Mouse (Mus musculus): ENCODE data around the gene B230118H07Rik. TPM values are rescaled to one million over a fixed set of nuclear protein-coding genes. Genes with fewer than 3 reads are reported as not detected.

Gene B230118H07Rik
- polyA plus RNA-seq, 1 experiment, result 12.6 TPM

DNA sequence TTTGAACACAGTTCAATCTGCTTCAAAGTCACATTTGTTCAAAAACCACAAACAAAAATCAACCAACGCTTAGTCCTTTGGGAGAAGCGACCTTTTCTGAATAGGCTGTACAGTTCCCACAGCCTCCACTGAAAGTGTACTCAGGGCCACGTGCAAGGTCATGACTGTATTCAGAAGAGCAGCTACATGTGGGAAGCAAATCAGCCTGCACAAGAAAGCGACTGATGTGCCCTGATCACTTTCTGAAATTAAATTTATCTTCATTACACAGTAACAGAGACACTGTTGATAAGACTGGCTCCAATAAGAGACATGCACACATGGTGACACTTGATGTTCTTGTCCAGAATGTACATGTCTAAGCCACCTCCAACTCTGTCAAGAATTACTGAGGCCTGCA, 85.6 kb downstream of the B230118H07Rik start:
- no peak overlapping the region for H3K27ac ChIP-seq (ENCODE audit: insufficient read depth, low read depth, low read length)
- DNase-seq, result no peak
- no peaks in the 10 kb centered on the region for H3K27me3 ChIP-seq (replicated peaks; ENCODE audit: control insufficient read depth, insufficient read depth, low read length)
- no peaks in the 10 kb centered on the region for H3K4me1 ChIP-seq (ENCODE audit: control insufficient read depth, insufficient read depth, low read length)
- TF ChIP-seq CTCF (conservative IDR thresholded peaks at IDR 0.05; ENCODE audit: insufficient read depth, insufficient read length, low read depth, low read length), result no peak
- TF ChIP-seq POLR2A (IDR thresholded peaks at IDR 0.05; ENCODE audit: low read depth, low read length), result no peak
- WGBS, result 83% methylated on average over 4 of the region's 4 CpGs
- no peak overlapping the region for H3K4me3 ChIP-seq (ENCODE audit: insufficient read depth, low read depth, low read length)
- no peaks in the 10 kb centered on the region; the same call in 1 of the 2 replicates for H3K36me3 ChIP-seq (ENCODE audit: control insufficient read depth, insufficient read depth, low read length)

DNA sequence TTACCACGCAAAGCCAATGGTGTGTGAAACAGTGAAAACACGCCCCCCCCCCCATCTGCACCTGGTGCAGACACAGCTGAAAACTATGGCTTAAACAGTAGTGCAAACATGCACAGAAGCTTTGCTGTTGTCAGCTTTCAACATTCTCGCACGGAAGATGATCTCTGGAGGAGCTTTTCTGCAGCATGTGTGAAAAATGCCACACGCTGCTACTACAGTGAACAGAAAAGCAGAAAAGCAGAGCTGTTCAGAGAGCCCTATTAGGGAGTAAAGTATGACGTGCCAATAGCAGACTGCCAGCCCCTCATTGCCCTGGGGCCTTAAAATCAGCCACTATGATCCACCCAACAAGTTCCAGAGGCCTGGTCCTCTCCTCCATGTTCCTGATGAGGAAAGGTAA, 86.1 kb downstream of the B230118H07Rik start:
- Histone ChIP-seq H3K4me3 (ENCODE audit: insufficient read depth, low read depth, low read length) (no peak overlapping the region), H3K27me3 (replicated peaks; ENCODE audit: control insufficient read depth, insufficient read depth, low read length) (no peaks in the 10 kb centered on the region), H3K36me3 (ENCODE audit: control insufficient read depth, insufficient read depth, low read length) (no peaks in the 10 kb centered on the region; the same call in 1 of the 2 replicates), H3K4me1 (ENCODE audit: control insufficient read depth, insufficient read depth, low read length) (no peaks in the 10 kb centered on the region), H3K27ac (ENCODE audit: insufficient read depth, low read depth, low read length) (no peak overlapping the region)
- no peak for DNase-seq
- 71% methylated on average over 6 of the region's 6 CpGs for WGBS
- no peak for TF ChIP-seq POLR2A (IDR thresholded peaks at IDR 0.05; ENCODE audit: low read depth, low read length)
- no peak for TF ChIP-seq CTCF (conservative IDR thresholded peaks at IDR 0.05; ENCODE audit: insufficient read depth, insufficient read length, low read depth, low read length)

DNA sequence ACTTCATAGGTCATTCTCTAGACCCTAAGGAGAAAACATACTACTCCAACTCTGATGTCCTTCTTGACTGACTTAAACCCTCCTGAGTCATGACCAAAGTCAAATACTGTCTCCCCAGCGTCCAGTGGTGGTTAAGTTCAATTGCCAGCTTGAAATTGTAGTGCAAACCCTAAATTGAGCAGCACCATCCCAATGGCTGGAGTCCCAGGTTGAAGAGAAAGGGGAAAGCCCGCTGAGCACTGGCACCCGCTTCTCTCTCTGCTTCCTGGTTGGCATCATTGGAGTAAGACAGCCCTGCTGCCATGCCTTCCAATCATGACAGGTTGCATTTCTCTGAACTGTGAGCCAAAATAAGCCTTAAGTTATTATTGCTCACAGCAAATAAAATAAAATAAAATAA, 89.9 kb downstream of the B230118H07Rik start:
- H3K4me3 ChIP-seq (ENCODE audit: insufficient read depth, low read depth, low read length), result no peak overlapping the region
- peaks cover 3% of the 10 kb centered on the region; the same call in 1 of the 2 replicates for H3K4me1 ChIP-seq (ENCODE audit: control insufficient read depth, insufficient read depth, low read length)
- no peaks in the 10 kb centered on the region; the same call in 1 of the 2 replicates for H3K36me3 ChIP-seq (ENCODE audit: control insufficient read depth, insufficient read depth, low read length)
- no peak overlapping the region for H3K27ac ChIP-seq (ENCODE audit: insufficient read depth, low read depth, low read length)
- WGBS, result 95% methylated on average over 3 of the region's 3 CpGs
- no peak for DNase-seq
- no peak for TF ChIP-seq CTCF (conservative IDR thresholded peaks at IDR 0.05; ENCODE audit: insufficient read depth, insufficient read length, low read depth, low read length)
- TF ChIP-seq POLR2A (IDR thresholded peaks at IDR 0.05; ENCODE audit: low read depth, low read length), result no peak
- no peaks in the 10 kb centered on the region for H3K27me3 ChIP-seq (replicated peaks; ENCODE audit: control insufficient read depth, insufficient read depth, low read length)

DNA sequence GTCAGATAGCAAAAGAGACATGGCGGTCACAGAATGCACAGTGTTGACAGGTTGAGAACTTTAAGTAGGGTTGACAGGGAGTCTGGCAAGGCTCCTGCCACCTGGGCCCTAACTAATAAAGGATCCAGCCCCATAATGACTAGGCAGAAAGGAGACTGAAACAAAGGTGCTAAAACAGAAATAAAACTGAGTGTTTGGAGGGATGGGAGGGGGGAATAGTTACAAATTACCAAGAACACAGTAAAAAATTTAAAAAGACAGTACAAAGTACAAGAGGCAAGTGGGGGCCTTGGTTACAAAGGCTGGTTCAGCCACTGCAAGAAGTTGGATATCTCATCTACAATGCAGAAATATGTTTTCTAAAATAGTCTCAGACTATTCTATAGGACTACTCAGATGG, 93.4 kb downstream of the B230118H07Rik start:
- no peak overlapping the region for H3K4me3 ChIP-seq (ENCODE audit: insufficient read depth, low read depth, low read length)
- 64% methylated on average over 1 of the region's 1 CpGs for WGBS

DNA sequence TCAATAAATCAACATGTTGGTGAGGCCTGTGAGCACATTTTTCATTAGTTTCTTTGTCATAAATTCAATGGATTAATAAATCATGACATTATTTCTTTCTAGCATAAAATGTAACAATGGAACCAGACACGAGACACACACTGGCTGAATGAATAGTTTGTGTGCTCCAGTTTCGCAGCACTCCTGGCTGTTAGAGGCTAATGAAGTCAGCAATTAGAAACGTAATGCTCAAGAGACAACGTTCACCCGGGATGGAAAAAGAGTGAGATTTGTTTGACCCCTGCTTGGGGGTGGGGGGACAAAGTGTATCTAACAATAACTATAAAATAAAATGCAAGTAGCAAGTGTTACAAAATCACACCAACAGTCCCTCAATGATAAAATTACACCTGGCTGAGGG, 95.5 kb downstream of the B230118H07Rik start:
- 49% methylated on average over 5 of the region's 5 CpGs for WGBS
- no peak for DNase-seq
- H3K4me3 ChIP-seq (ENCODE audit: insufficient read depth, low read depth, low read length), result no peak overlapping the region
- TF ChIP-seq CTCF (conservative IDR thresholded peaks at IDR 0.05; ENCODE audit: insufficient read depth, insufficient read length, low read depth, low read length) (no peak), POLR2A (IDR thresholded peaks at IDR 0.05; ENCODE audit: low read depth, low read length) (no peak)
- H3K27me3 ChIP-seq (replicated peaks; ENCODE audit: control insufficient read depth, insufficient read depth, low read length), result no peaks in the 10 kb centered on the region
- peaks cover 3% of the 10 kb centered on the region; the same call in 1 of the 2 replicates for H3K4me1 ChIP-seq (ENCODE audit: control insufficient read depth, insufficient read depth, low read length)
- H3K36me3 ChIP-seq (ENCODE audit: control insufficient read depth, insufficient read depth, low read length), result no peaks in the 10 kb centered on the region
- H3K27ac ChIP-seq (ENCODE audit: insufficient read depth, low read depth, low read length), result no peak overlapping the region

More for the DNA sequence above, 93.4 kb downstream of the B230118H07Rik start:
- no peaks in the 10 kb centered on the region; the same call in 1 of the 2 replicates for H3K36me3 ChIP-seq (ENCODE audit: control insufficient read depth, insufficient read depth, low read length)
- peaks cover 3% of the 10 kb centered on the region; the same call in 1 of the 2 replicates for H3K4me1 ChIP-seq (ENCODE audit: control insufficient read depth, insufficient read depth, low read length)
- no peaks in the 10 kb centered on the region for H3K27me3 ChIP-seq (replicated peaks; ENCODE audit: control insufficient read depth, insufficient read depth, low read length)
- DNase-seq, result peak; percentile 67
- peak overlapping the region; percentile 47 for H3K27ac ChIP-seq (ENCODE audit: insufficient read depth, low read depth, low read length)
- TF ChIP-seq CTCF (conservative IDR thresholded peaks at IDR 0.05; ENCODE audit: insufficient read depth, insufficient read length, low read depth, low read length), result no peak
- TF ChIP-seq POLR2A (IDR thresholded peaks at IDR 0.05; ENCODE audit: low read depth, low read length), result no peak

DNA sequence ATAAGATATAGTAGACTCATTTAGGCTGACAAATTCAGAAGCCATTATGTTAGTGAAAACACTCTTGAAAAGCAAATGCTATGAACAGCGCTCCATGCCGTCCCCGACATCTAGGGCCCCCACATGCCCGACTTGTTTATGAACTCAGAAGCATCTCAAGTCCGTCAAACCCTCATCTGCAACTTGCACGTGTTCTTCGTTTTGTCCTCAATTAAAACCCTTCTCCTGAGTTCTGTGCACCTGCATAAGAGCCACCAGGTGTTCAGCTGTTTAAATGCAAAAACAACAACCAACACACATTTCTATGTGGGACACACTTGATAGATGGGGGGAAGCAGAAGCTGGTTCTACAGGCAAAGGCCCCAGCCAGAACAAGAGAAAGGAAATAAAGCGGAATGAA, 97.0 kb downstream of the B230118H07Rik start:
- H3K4me3 ChIP-seq (ENCODE audit: insufficient read depth, low read depth, low read length), result no peak overlapping the region
- no peaks in the 10 kb centered on the region for H3K27me3 ChIP-seq (replicated peaks; ENCODE audit: control insufficient read depth, insufficient read depth, low read length)
- no peaks in the 10 kb centered on the region for H3K36me3 ChIP-seq (ENCODE audit: control insufficient read depth, insufficient read depth, low read length)
- DNase-seq, result no peak
- peaks cover 3% of the 10 kb centered on the region; the same call in 1 of the 2 replicates for H3K4me1 ChIP-seq (ENCODE audit: control insufficient read depth, insufficient read depth, low read length)
- no peak overlapping the region for H3K27ac ChIP-seq (ENCODE audit: insufficient read depth, low read depth, low read length)
- 89% methylated on average over 8 of the region's 8 CpGs for WGBS
- TF ChIP-seq POLR2A (IDR thresholded peaks at IDR 0.05; ENCODE audit: low read depth, low read length) (no peak), CTCF (conservative IDR thresholded peaks at IDR 0.05; ENCODE audit: insufficient read depth, insufficient read length, low read depth, low read length) (no peak)

DNA sequence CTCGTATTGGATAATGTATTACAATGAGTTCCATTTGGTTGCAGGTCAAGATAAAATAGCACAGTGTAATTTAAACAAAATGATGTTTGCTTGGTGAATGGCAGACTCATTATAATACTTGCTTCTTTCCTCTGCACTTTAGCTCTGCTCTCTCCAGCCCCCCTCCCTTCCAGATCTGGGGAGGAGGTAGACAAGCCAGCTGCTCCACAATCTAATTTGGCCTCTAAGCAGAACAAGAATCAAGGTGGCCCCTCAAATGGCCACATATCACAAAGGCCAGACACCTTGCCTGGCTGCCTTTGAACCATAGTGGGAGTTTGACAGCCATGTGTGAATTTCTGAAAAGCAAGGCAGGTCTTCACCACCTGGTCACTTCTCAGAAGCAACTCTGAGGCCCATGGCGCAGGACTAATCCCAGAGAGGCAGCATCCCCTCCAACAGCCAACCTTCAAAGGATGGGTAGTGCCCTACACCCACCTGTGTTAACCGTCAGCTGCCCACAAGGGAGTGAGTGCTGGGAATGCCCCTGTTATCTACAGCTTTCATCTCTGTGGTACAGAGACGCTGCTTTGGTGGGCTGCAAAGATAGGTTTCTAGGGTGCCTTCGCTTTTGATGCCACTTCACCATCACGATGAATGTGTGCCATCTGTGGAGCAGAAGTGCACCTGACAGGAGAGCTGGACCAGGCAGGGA, 98.2 kb downstream of the B230118H07Rik start:
- Histone ChIP-seq H3K4me1 (ENCODE audit: control insufficient read depth, insufficient read depth, low read length) (peaks cover 1% of the 10 kb centered on the region; the same call in 1 of the 2 replicates), H3K4me3 (ENCODE audit: insufficient read depth, low read depth, low read length) (no peak overlapping the region), H3K27ac (ENCODE audit: insufficient read depth, low read depth, low read length) (no peak overlapping the region), H3K36me3 (ENCODE audit: control insufficient read depth, insufficient read depth, low read length) (no peaks in the 10 kb centered on the region), H3K27me3 (replicated peaks; ENCODE audit: control insufficient read depth, insufficient read depth, low read length) (no peaks in the 10 kb centered on the region)
- DNase-seq, result no peak
- WGBS, result 81% methylated on average over 6 of the region's 6 CpGs
- TF ChIP-seq POLR2A (IDR thresholded peaks at IDR 0.05; ENCODE audit: low read depth, low read length), result no peak
- no peak for TF ChIP-seq CTCF (conservative IDR thresholded peaks at IDR 0.05; ENCODE audit: insufficient read depth, insufficient read length, low read depth, low read length)
